Mouse (Mus musculus): ENCODE data around the gene Tmprss5.

The Tmprss5 gene

GRCm38 (mm10) chr9:49081107-49081506, at the start of gene Tmprss5:
Gene Tmprss5, plus strand, starts transcription at chr9:49081260.
- DNase-seq (ENCODE audit: inconsistent ontology term): peak; percentile 49

DNA sequence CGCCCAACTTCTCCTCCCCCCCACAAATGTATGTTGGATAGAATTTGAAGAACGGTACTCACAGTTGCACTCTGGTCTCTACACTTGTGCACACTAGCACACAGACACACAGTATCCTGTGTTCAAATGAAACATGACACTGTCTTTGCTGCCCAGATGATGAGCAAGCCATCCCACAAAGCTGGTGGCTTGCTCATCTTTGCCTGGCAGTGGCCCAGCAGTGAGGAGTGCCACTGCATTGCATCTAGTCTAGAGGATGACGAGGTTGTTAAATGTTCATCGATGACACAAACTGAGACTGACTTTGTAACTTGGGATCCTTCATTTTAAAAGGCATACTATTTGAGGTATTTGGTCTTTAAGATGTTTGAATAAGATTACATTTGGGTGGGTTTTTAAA, 46.3 kb upstream of the Tmprss5 start:
- DNase-seq (ENCODE audit: inconsistent ontology term): peak; percentile 62

DNA sequence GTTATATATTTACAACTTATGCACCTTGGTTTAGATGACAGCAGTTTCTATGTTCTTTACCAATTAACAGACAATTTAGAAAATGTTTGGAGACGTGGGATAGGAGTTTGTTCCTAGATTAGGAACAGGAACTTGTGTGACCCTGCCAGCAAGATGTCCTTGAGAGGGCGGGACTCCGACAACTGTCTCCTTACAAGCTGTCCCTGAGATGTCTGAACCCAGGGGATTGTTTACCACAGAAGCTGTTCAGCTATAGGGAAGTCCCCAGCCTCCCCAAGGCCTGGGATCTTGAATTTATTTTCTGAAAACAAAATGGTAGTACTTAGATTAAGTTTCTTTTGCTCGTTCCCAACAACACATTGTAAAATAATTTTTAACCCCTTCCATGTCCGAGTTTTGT, 30.2 kb upstream of the Tmprss5 start:
- DNase-seq (ENCODE audit: inconsistent ontology term): no peak

- peak; percentile 27 for DNase-seq (ENCODE audit: inconsistent ontology term)
These were observed 29.7 kb upstream of the Tmprss5 start for GRCm38 (mm10) chr9:49051349-49051748.

DNA sequence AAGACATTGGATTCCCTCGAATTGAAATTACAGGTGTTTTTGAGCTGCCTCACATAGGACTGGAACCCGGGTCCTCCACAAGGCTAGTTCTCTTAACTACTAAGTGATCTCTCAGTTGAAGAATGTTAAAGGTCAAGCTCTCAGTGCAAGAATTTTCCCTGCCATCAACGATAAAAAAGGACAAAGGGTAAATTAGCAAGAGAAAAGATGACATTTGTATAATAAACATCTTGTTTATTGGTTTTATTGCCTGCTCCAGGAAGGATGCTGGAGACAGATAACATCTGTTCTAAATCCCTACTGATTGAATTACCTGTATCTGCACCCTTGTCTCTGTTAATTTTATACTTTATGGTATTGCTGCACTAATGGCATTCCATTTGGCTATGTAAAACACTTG, 27.0 kb upstream of the Tmprss5 start:
- DNase-seq (ENCODE audit: inconsistent ontology term): no peak

GRCm38 (mm10) chr9:49055333-49056205, 25.5 kb upstream of the Tmprss5 start, which contains the start of gene Zw10:
Gene Zw10, plus strand, starts transcription at chr9:49055613.
- DNase-seq (ENCODE audit: inconsistent ontology term): peak; percentile 95

GRCm38 (mm10) chr9:49076847-49077246, 4.2 kb upstream of the Tmprss5 start:
- DNase-seq (ENCODE audit: inconsistent ontology term): no peak

GRCm38 (mm10) chr9:49081561-49081960, 501 bp downstream of the Tmprss5 start:
- no peak for DNase-seq (ENCODE audit: inconsistent ontology term)

- DNase-seq (ENCODE audit: inconsistent ontology term): peak; percentile 49
These were observed 6.3 kb downstream of the Tmprss5 start for GRCm38 (mm10) chr9:49087317-49087716.

DNA sequence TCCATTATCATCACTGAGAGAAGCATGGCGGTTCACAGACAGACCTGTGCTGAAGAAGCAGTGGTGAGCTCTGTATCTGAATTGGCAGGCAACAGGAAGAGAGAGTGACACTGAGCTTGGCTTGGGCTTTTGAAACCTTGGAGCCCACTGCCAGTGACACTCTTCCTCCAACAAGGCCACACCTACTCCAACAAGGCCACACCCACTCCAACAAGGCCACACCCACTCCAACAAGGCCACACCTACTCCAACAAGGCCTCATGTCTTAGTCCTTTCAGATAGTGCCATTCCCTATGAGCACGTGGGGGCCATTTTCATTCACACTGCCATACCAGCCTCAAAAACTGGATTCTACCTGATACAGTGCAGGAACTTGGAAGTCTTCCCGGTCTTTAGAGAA, 17.8 kb downstream of the Tmprss5 start:
- no peak for DNase-seq (ENCODE audit: inconsistent ontology term)

DNA sequence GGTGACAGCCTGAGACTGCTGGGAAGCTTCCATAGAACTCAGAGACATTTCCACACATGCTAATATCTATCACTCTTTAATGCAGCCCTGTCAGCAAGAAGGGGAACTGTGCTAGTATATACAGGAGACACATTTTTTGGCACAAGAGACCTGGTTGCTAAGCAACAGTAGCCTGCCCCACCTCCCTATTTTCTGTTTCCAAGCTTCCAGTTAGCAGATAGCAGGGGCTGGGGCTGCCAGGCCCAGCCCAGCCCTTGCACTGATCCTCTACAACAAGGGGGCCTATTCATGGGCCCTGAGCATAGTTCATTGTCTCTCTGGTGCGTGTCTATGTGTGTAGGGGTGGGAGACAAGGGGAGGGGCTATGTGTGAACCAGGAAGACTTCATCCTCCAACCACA, 21.3 kb downstream of the Tmprss5 start:
- DNase-seq (ENCODE audit: inconsistent ontology term): peak; percentile 18

- no peak for DNase-seq (ENCODE audit: inconsistent ontology term)
These were observed 28.0 kb downstream of the Tmprss5 start for GRCm38 (mm10) chr9:49109101-49109500.

DNA sequence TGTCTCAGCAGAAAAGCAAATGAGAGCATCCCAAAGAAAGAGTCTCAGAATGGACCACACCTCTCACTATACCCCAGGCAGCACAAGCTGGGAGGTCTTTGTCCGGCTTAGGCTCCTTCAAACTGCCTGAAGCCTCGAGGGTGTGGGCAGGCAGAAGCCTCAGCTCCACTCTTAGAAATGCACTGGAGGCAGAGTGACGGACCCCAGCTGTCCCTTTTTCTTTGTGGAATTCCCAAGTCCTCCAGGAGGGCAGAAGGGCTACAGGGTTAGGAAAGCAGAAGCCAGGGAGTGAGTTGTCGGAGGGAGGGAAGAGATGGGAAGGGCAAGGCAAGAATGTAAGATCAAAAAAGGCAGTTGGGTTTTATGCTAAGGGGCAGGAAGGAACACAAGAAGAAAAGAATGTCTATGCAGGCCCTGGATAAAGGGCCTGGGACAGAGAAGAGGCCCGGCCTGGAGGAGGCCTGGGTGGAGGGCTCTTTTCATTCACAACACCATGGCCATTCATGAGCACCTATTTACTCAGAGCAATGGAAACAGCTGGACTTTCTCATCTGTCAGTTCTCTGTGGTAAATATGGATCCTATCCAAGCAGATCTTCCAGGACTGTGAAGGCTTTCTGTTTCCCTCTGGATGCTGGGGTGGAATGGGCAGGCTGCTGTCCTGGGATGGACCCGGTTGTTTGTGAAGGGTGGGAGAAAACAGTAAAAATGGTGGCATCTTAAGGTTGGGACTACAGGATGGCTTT, 29.6 kb downstream of the Tmprss5 start:
- no peak for DNase-seq (ENCODE audit: inconsistent ontology term)

GRCm38 (mm10) chr9:49111296-49111695, 30.2 kb downstream of the Tmprss5 start:
- DNase-seq (ENCODE audit: inconsistent ontology term): no peak

DNA sequence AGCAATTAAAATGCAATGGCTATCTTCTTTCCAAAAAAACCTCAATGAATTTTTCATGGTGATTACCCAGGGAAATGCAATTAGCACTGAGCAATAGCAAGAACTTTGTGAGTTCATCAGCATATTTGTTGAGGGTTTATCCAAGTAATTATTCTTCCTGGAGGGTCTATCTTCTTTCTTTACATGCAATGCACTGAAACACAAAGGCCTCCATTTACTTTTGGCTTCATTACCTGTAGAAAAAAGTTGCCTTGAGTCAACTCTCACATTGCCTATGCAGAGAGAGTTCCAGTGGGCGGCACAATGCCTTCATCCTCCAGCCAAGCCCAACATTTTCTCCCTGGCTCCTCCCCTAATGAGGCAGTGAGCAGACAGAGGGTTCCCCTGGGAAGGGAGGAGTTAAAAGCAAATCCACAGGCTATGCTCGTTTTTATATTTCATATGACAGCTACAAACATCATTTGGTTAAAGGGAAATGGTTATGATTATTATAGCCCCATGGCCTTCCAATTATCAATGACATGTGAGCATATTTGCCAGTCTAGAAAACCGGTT, 37.3 kb downstream of the Tmprss5 start:
- peak; percentile 37 for DNase-seq (ENCODE audit: inconsistent ontology term)

DNA sequence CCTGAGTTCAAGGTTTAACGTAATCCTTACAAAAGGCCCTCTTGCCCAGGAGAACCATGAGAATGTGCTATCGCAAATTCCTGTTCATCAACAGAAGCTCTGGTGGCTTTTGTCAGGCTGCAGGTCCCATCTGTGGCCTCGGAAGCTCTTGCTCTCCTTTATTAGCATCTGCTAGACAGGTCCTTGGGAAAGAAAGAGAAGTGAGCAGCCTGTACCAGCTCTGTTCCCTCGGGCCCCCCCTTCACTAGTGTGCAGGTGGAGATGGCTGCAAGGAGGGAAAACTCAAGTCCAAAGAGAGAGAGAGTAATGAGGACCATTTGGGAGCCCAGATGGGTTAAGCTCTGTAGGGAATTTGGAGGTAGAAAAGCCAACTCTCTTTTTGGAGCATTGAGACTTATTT, 38.7 kb downstream of the Tmprss5 start:
- DNase-seq (ENCODE audit: inconsistent ontology term): no peak

DNA sequence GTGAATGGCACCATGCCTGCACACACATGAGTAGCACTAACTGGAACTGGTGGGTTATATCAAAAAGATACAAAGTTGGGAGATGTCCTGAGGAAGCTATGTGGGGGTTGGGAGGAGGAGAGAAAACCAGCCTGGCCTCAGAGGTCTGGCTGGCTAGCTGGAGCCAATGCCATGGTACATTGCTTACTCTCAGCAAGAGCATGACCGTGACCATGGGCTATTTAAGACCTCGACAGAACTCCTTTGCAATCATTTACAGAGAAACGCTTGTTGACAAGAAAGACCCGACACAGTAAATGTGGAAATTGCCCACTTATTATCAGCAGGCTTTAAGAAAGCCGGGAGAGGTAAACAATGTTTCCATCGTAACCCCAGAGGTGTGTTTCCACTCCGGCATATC, 44.6 kb downstream of the Tmprss5 start:
- no peak for DNase-seq (ENCODE audit: inconsistent ontology term)

DNA sequence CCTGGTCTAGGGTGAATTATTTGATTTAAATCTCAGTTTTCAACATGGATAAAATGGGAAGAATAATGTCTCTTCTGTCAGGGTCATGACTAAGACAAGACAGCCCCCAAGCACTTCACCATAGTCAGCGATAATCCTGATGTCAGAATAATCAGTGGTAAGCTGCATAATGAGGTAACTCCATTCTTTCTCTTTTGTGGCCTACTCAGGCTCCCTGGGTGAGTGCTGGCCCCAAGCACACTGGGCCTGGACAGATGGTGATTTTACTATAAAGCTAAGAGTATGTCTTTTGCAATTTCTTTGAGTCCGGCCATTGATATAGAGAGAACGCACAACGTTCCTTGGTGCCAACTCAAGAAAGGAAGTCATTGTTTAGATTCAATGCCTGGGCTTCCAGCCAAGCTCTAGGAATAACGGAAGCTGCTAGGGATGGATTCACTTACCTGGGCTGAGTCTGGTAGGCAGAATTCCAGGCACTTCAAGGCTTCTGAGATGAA, 49.5 kb downstream of the Tmprss5 start:
- no peak for DNase-seq (ENCODE audit: inconsistent ontology term)

- DNase-seq (ENCODE audit: inconsistent ontology term): no peak
These were observed 62.8 kb downstream of the Tmprss5 start for GRCm38 (mm10) chr9:49143841-49144240.

DNA sequence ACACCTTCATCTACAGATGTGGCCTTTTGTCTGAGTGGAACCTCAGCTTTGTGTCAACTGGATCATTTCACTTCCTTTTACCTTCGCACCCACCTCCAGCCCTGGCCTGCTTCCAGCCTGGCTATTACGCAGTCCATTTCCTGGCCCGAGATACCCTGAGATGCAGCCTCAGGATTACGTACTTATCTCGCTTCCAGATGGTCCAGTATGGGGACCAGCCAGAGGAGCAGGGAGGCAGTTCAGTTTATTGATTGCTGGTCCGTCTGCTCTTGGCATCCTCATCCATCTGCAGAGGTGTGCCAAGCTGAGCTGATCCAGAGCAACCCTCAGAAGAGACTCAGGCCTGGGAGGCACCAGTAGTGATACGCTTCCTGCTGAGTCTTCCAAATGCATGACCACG, 64.7 kb downstream of the Tmprss5 start:
- no peak for DNase-seq (ENCODE audit: inconsistent ontology term)

DNA sequence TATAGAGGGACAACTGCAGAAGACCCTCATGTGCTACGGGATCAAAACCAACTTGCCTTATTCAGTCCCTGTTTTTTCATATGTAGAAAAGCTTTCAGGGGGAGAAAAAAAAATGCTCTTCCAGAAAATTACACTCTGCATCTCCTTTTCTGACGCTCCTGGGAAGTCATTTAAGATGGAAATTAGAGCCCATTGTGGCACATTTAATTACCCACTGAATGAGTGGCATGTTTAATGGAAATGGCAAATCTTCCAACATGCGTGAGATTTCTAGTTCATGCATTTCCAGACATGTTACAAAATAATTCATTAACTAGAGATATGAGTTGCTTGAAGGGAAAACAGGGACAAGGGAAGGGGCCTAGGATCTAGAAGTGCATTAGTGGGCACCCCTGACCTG, 66.0 kb downstream of the Tmprss5 start:
- no peak for DNase-seq (ENCODE audit: inconsistent ontology term)

Data from Muller cell, postnatal 12 days (primary cell).